Comparison of ENCODE assay signal across 8 mouse cellular contexts in genomic region chr11:55469048-55469843, GRCm38 (mm10). TPM values are rescaled to one million over a fixed set of nuclear protein-coding genes. Genes with fewer than 3 reads are reported as not detected.
A peak's percentile ranks its signal among the peaks of the same experiment; 100 is the strongest.
DNase-seq lines count a peak whose midpoint lies in the region; ATAC-seq lines count a peak whose summit lies in the region.

Gene G3bp1, plus strand, starts transcription at chr11:55469685.

- WGBS in hindbrain, embryonic 16.5 days, result under 1% methylated on average over 44 of the region's 57 CpGs
- WGBS in macrophage (ENCODE audit: missing documents), result under 1% methylated on average over 45 of the region's 57 CpGs

- peak; percentile 98 for ATAC-seq in hindbrain, embryonic 16.5 days

- peaks cover 44% of the 10 kb centered on the region for H3K79me2 ChIP-seq in macrophage (ENCODE audit: inconsistent target)

- DNase-seq in WW6 (ENCODE audit: low read depth, low spot score), result peak; percentile 99
- peak; percentile 96 to 99 for DNase-seq in cerebellum, postnatal 4 days (ENCODE audit: low spot score in 2 of 2)
- DNase-seq in gastrocnemius, adult 18-20 months (ENCODE audit: low spot score), result peak; percentile 100
- peak; percentile 99 to 100 for DNase-seq in left cerebral cortex, adult 18-20 months (ENCODE audit: low spot score in 2 of 2)
- peak; percentile 100 for DNase-seq in right cerebral cortex, adult 18-20 months
- DNase-seq in urinary bladder, postnatal 10 days (ENCODE audit: low spot score), result peak; percentile 97

- peak within 1 kb of the TSS; percentile 97 for H3K4me3 ChIP-seq in hindbrain, embryonic 16.5 days (ENCODE audit: low read length)
- peak within 1 kb of the TSS; percentile 97 for H3K4me3 ChIP-seq in macrophage (ENCODE audit: inconsistent target)

- H3K4me1 ChIP-seq in hindbrain, embryonic 16.5 days (ENCODE audit: control insufficient read depth, insufficient read depth, low read depth, low read length), result peaks cover 19% of the 10 kb centered on the region

- H3K4me2 ChIP-seq in hindbrain, embryonic 16.5 days (ENCODE audit: low read length), result peak within 1 kb of the TSS; percentile 95

- no peaks in the 10 kb centered on the region for H3K36me3 ChIP-seq in hindbrain, embryonic 16.5 days (ENCODE audit: control insufficient read depth, insufficient read depth, low read length)
- no peaks in the 10 kb centered on the region for H3K36me3 ChIP-seq in macrophage (ENCODE audit: inconsistent target)

- no peaks in the 10 kb centered on the region for H3K9me3 ChIP-seq in hindbrain, embryonic 16.5 days (ENCODE audit: control insufficient read depth, low read length)

- H3K9ac ChIP-seq in hindbrain, embryonic 16.5 days (ENCODE audit: low read depth, low read length), result peak within 1 kb of the TSS; percentile 97

- no peaks in the 10 kb centered on the region for H3K27me3 ChIP-seq in hindbrain, embryonic 16.5 days (replicated peaks; ENCODE audit: control insufficient read depth, insufficient read depth, low read length)

- H3K27ac ChIP-seq in hindbrain, embryonic 16.5 days (ENCODE audit: low read depth, low read length), result peak within 1 kb of the TSS; percentile 95
- H3K27ac ChIP-seq in macrophage, result peak within 1 kb of the TSS; percentile 99

RNA-seq across cellular contexts. Expression of gene G3bp1, which starts in this region (rescaled TPM):
- total RNA-seq in gastrocnemius, adult 18-20 months (2021), result 10 to 100 TPM; 50.7 to 55.5 TPM
- polyA plus RNA-seq in hindbrain, embryonic 16.5 days (2015; fragmentation: Nextera tagmentation; extraction: Ambion mirVana), result 86.6 and 101 TPM in 2 replicates
- total RNA-seq in left cerebral cortex, adult 18-20 months (2021), result 10 to 100 TPM; 34.4 to 35.7 TPM
- 100 to 1,000 TPM in 2 of 26 experiments, 10 to 100 TPM in 24; 31.8 to 133 (median 56.7) TPM for total RNA-seq in macrophage (2018; cell fraction: chromatin; rRNA removed)
- total RNA-seq in macrophage (2018; cell fraction: cytosol; rRNA removed), result 10 to 100 TPM; 29.4 to 56.8 (median 36.2) TPM
- 10 to 100 TPM; 39.4 to 90.9 (median 47.2) TPM for total RNA-seq in macrophage (2018; cell fraction: nucleus; rRNA removed)
- polyA plus RNA-seq in macrophage (2018), result 20.9 to 52.8 TPM (median 25.9 TPM) in 3 replicates

Comparison
In these comparisons a context has a peak if more than half of its experiments do, and no peak if none do; other contexts are left out.
1. Peak in every context shown above with its lines: DNase-seq, ATAC-seq, H3K4me3 ChIP-seq and H3K27ac ChIP-seq.